Mouse (Mus musculus) C2C12 (cell line): Measurements from ENCODE around the gene Arhgap24. TPM values are rescaled to one million over a fixed set of nuclear protein-coding genes. Genes with fewer than 3 reads are reported as not detected.

Source experiments
- H3K27me3 ChIP-seq: one replicate; pipeline ENCODE4 v1.6.1; 2011; ENCODE audit not compliant: control insufficient read depth, insufficient read depth, insufficient read length
- H3K36me3 ChIP-seq: one replicate; pipeline ENCODE4 v1.6.1; 2011; ENCODE audit not compliant: control insufficient read depth, insufficient read depth
- H3K4me3 ChIP-seq: one replicate; pipeline ENCODE4 v1.5.1; 2011; ENCODE audit warnings: mild to moderate bottlenecking, control low read depth; ENCODE audit not compliant: poor library complexity, insufficient read depth, severe bottlenecking
- H3K79me2 ChIP-seq: one replicate; pipeline ENCODE4 v1.6.1; 2011; ENCODE audit not compliant: control insufficient read depth, insufficient read depth
- H3K79me3 ChIP-seq: one replicate; pipeline ENCODE4 v1.6.1; 2011; ENCODE audit warnings: low read depth, control low read depth
- H3ac ChIP-seq: one replicate; pipeline ENCODE3; 2011; ENCODE audit warnings: low read depth; ENCODE audit not compliant: control insufficient read depth, insufficient read length
- CEBPB ChIP-seq: IDR thresholded peaks from one replicate; pipeline ENCODE4 v1.6.1; 2011; ENCODE audit warnings: low read depth, mild to moderate bottlenecking, control low read depth, moderate library complexity
- CTCF ChIP-seq: IDR thresholded peaks from one replicate; pipeline ENCODE4 v1.5.1; 2011; ENCODE audit not compliant: control insufficient read depth, insufficient read depth, insufficient read length
- FOSL1 ChIP-seq: IDR thresholded peaks from one replicate; pipeline ENCODE4 v1.8.0; 2011; ENCODE audit warnings: mild to moderate bottlenecking, low read length; ENCODE audit not compliant: poor library complexity, insufficient read depth, severe bottlenecking
- MAX ChIP-seq: IDR thresholded peaks from one replicate; pipeline ENCODE4 v1.6.1; 2011; ENCODE audit warnings: mild to moderate bottlenecking, control low read depth
- MYOD1 ChIP-seq: IDR thresholded peaks from one replicate; pipeline ENCODE4 v1.6.1; 2011; ENCODE audit warnings: low read depth; ENCODE audit not compliant: control insufficient read depth, insufficient read length
- MYOG ChIP-seq: IDR thresholded peaks from one replicate; pipeline ENCODE4 v1.6.1; 2011; ENCODE audit not compliant: control insufficient read depth, insufficient read length; ENCODE audit errors: extremely low read depth
- USF1 ChIP-seq: IDR thresholded peaks from one replicate; pipeline ENCODE4 v1.6.1; 2011; ENCODE audit warnings: low read depth, mild to moderate bottlenecking, control low read depth, moderate library complexity
- polyA plus RNA-seq: library from polyadenylated mRNA; unstranded; fragments of >200 nt; fragmentation: generic; extraction: Trizol; gene quantifications from one replicate; pipeline ENCODE4 v1.2.1, GENCODE M21; 2012; ENCODE audit warnings: missing spikeins

Arhgap24 gene
- polyA plus RNA-seq, 1 experiment = 2.9 TPM

DNA sequence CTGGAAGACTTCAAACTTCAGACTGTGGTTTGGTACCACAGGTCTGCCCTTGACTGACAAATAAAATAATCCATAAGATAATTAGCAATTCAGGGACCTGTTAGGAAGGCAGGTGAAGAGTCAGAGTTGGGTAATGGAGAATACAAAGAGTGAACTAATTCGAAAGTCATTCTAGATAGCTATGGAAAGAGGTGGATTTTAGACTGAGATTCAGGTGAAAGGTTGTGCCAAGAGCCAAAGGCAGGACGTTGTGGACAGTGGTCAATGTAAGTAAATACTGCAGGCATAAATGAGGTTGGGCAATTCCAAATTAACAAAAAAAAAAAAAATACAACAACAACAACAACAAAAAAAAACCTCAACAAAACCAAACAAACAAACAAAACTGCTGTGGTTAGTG, 67.2 kb downstream of the Arhgap24 start:
- Histone ChIP-seq H3K27me3 (no peaks in the 10 kb centered on the region), H3K36me3 (no peaks in the 10 kb centered on the region), H3K4me3 (no peak overlapping the region), H3ac (no peak overlapping the region), H3K79me3 (no peaks in the 10 kb centered on the region), H3K79me2 (no peaks in the 10 kb centered on the region)
- TF ChIP-seq CEBPB (no peak), MYOD1 (no peak), CTCF (no peak), USF1 (no peak), FOSL1 (no peak), MAX (no peak), MYOG (no peak)

DNA sequence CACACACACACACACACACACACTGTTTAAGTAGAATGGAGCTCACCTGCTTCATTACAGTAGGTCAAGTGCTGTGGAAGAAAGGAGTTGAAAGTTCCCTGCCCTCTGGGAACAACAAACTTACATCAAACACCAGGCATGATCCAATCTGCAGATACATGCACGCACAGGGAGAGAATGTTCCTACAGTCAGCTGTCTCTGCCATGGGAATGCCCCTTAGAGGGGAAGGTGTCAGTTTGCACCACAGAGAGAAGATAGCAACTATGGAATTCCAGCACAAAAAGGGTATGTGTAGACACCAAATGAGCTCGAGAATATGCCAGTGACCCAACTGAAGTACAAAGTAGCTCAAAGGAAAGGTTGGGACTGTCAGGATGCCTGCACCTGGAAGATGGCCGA, 69.0 kb downstream of the Arhgap24 start:
- TF ChIP-seq USF1 = no peak
- TF ChIP-seq MYOD1 = no peak
- TF ChIP-seq CTCF = no peak
- no peak for TF ChIP-seq MYOG
- no peak for TF ChIP-seq MAX
- no peak for TF ChIP-seq FOSL1
- no peak for TF ChIP-seq CEBPB
- H3K36me3 ChIP-seq = no peaks in the 10 kb centered on the region
- no peaks in the 10 kb centered on the region for H3K79me2 ChIP-seq
- H3K27me3 ChIP-seq = no peaks in the 10 kb centered on the region
- H3ac ChIP-seq = no peak overlapping the region
- H3K79me3 ChIP-seq = no peaks in the 10 kb centered on the region
- no peak overlapping the region for H3K4me3 ChIP-seq

DNA sequence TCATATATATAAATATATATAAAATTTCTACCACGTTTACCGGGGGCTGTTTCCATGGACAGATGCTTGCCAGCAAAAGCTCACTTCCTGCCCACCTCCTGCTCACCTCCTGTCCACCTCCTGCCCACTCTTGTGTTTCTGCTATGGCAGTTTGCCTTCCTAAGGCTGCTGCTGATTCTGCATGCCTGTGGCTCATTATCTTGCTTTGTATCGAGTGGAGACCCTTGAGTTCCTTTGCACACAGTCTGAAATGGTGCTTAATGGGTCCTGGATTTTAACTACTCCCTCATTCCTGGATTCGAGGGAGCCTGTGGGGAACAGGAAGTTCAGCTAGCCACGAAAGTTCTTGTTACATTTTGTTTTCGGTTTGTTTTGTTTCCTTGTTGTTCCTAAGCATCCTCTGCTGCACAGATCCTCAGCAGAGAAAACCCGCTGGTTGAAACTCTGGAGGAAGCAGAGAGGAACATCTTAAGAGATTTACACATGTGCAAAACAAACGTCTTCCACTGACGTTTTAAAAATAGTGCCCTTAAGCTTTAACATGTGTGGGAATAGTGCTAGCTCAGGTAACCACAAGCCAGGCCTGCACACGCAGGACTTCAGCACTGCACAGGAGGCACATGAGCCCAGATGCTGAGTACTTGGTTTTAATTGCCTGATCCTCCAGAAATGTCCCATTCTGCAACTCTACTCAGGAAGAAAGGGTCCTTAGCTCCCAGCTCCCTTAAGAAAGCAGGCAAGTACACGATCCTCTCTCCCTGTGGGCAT, 69.9 kb downstream of the Arhgap24 start:
- H3K4me3 ChIP-seq = no peak overlapping the region
- no peaks in the 10 kb centered on the region for H3K79me2 ChIP-seq
- H3K27me3 ChIP-seq = no peaks in the 10 kb centered on the region
- H3K79me3 ChIP-seq = no peaks in the 10 kb centered on the region
- no peaks in the 10 kb centered on the region for H3K36me3 ChIP-seq
- TF ChIP-seq CEBPB (no peak), FOSL1 (no peak), MAX (no peak), USF1 (no peak), MYOD1 (no peak), CTCF (no peak), MYOG (no peak)
- no peak overlapping the region for H3ac ChIP-seq

GRCm38 (mm10) chr5:102552533-102552932, 71.3 kb downstream of the Arhgap24 start:
- Histone ChIP-seq H3ac (no peak overlapping the region), H3K79me2 (no peaks in the 10 kb centered on the region)
- TF ChIP-seq USF1 = no peak
- TF ChIP-seq FOSL1 = no peak
- TF ChIP-seq MYOD1 = no peak
- no peak for TF ChIP-seq MAX

DNA sequence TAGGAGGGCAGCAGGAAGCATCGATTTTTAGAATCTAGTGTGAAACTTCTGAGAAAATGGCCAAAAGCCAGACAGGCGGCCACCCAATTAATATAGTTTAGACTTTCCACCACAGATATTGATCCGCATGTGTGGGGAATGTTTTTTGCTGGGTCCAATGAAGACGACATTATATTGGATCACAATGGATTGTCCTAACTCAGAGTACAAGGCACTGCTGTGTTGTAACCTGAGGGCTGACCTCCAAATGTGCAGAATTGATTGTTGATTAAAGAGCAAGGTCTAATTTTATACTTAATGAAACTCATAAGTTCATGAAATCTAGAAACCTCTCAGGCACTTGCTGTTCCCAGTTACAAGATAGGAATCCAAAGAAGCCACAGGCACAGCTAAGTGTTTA, 74.8 kb downstream of the Arhgap24 start:
- TF ChIP-seq MYOG (no peak), MAX (no peak), CTCF (no peak), FOSL1 (no peak), CEBPB (no peak), USF1 (no peak), MYOD1 (no peak)
- Histone ChIP-seq H3K27me3 (no peaks in the 10 kb centered on the region), H3K4me3 (no peak overlapping the region), H3K79me2 (no peaks in the 10 kb centered on the region), H3ac (no peak overlapping the region), H3K79me3 (no peaks in the 10 kb centered on the region), H3K36me3 (no peaks in the 10 kb centered on the region)

More at GRCm38 (mm10) chr5:102552533-102552932, 71.3 kb downstream of the Arhgap24 start:
- Histone ChIP-seq H3K79me3 (no peaks in the 10 kb centered on the region), H3K27me3 (no peaks in the 10 kb centered on the region), H3K36me3 (no peaks in the 10 kb centered on the region), H3K4me3 (no peak overlapping the region)
